Mouse (Mus musculus) intestine, embryonic 15.5 days (tissue): Measurements from ENCODE around the gene Fam243. TPM values are rescaled to one million over a fixed set of nuclear protein-coding genes. Genes with fewer than 3 reads are reported as not detected.

ENCODE experiments used
- ATAC-seq: fragments of 200-750 bp; cut with Nextera tagmentation; 2 replicates; pipeline ENCODE4 v1.8.0; 2017; ENCODE audit warnings: moderate TSS enrichment, moderate library complexity
- H3K27ac ChIP-seq: fragments of 300-500 bp; sonication (generic); 2 replicates; pipeline ENCODE4 v1.5.1; 2015; ENCODE audit warnings: mild to moderate bottlenecking, inconsistent platforms
- H3K27me3 ChIP-seq: fragments of 300-500 bp; sonication (generic); replicated peaks from 2 replicates; pipeline ENCODE4 v1.6.1; 2015; ENCODE audit warnings: inconsistent platforms
- H3K36me3 ChIP-seq: fragments of 300-500 bp; sonication (generic); 2 replicates; pipeline ENCODE4 v1.6.1; 2015; ENCODE audit warnings: inconsistent platforms
- H3K4me1 ChIP-seq: fragments of 300-500 bp; sonication (generic); replicated peaks from 2 replicates; pipeline ENCODE4 v1.6.1; 2015; ENCODE audit warnings: inconsistent platforms
- H3K4me2 ChIP-seq: fragments of 300-500 bp; sonication (generic); replicated peaks from 2 replicates; pipeline ENCODE4 v1.6.1; 2015; ENCODE audit warnings: mild to moderate bottlenecking, inconsistent platforms
- H3K4me3 ChIP-seq: fragments of 300-500 bp; sonication (generic); replicated peaks from 2 replicates; pipeline ENCODE4 v1.5.1; 2015; ENCODE audit warnings: inconsistent platforms
- H3K9ac ChIP-seq: fragments of 300-500 bp; sonication (generic); 2 replicates; pipeline ENCODE4 v1.6.1; 2015; ENCODE audit warnings: inconsistent platforms
- H3K9me3 ChIP-seq: fragments of 300-500 bp; sonication (generic); 2 replicates; pipeline ENCODE4 v1.6.1; 2016; ENCODE audit warnings: inconsistent platforms
- WGBS: fragments of 180-500 bp; shearing (Covaris S2); methylation state at CpG from one replicate; pipeline ENCODE4 v1.1.7; 2015; 5-methylcytosine and 5-hydroxymethylcytosine counted together
- polyA plus RNA-seq: library from polyadenylated mRNA; unstranded; fragments of >200 nt; fragmentation: Nextera tagmentation; extraction: Ambion mirVana; gene quantifications from 2 replicates; pipeline ENCODE4 v1.2.1, GENCODE M21; 2015

Gene Fam243
- polyA plus RNA-seq, 1 experiment from 2014 or later = not detected

- Histone ChIP-seq H3K4me3 (no peak overlapping the region), H3K9ac (no peak overlapping the region), H3K27ac (no peak overlapping the region), H3K27me3 (no peaks in the 10 kb centered on the region), H3K9me3 (no peaks in the 10 kb centered on the region), H3K36me3 (no peaks in the 10 kb centered on the region), H3K4me1 (0 out of 2 replicates have a peak, but pooled peaks cover 3% of the 10 kb centered on the region), H3K4me2 (no peak overlapping the region)
- 77% methylated on average over 13 of the region's 13 CpGs for WGBS
- peak; percentile 61 for ATAC-seq
These were observed 25.2 kb upstream of the Fam243 start for GRCm38 (mm10) chr16:92346297-92346916.

DNA sequence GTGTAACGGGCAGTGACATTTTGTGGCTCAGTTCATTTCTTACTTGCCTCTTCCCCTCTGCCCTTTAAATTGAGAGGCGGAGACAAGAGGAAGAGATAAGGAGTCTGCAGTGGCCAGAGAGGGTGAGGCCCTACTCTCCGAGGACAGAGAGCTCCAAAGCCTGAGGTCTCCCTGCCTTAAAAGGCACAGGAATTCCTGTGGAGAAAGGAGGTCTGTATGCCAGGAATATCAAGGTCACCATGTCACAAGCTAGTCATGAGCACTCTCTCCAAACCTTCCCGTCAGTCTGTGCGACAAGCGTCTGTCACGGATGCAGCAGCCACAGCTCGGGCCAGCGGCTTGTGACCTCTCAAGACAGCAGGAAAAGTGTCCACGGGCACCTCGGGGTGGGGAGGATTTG is 23.9 kb upstream of the Fam243 start:
- no peaks in the 10 kb centered on the region for H3K27me3 ChIP-seq
- H3K4me3 ChIP-seq = no peak overlapping the region
- H3K27ac ChIP-seq = no peak overlapping the region
- no peaks in the 10 kb centered on the region for H3K36me3 ChIP-seq
- H3K9ac ChIP-seq = no peak overlapping the region
- 54% methylated on average over 11 of the region's 11 CpGs for WGBS
- no peak overlapping the region for H3K4me2 ChIP-seq
- no peaks in the 10 kb centered on the region for H3K9me3 ChIP-seq
- H3K4me1 ChIP-seq = 0 out of 2 replicates have a peak, but pooled peaks cover 3% of the 10 kb centered on the region
- ATAC-seq = no peak

- Histone ChIP-seq H3K4me2 (peak overlapping the region; percentile 57), H3K9ac (peak overlapping the region; percentile 11; the same call in 1 of the 2 replicates), H3K9me3 (no peaks in the 10 kb centered on the region), H3K4me3 (peak overlapping the region; percentile 16), H3K27me3 (no peaks in the 10 kb centered on the region), H3K27ac (no peak overlapping the region), H3K36me3 (no peaks in the 10 kb centered on the region), H3K4me1 (0 out of 2 replicates have a peak, but pooled peaks cover 3% of the 10 kb centered on the region)
- ATAC-seq = peak; percentile 75
- 25% methylated on average over 27 of the region's 27 CpGs for WGBS
These were observed 19.6 kb upstream of the Fam243 start for GRCm38 (mm10) chr16:92340612-92341511.

DNA sequence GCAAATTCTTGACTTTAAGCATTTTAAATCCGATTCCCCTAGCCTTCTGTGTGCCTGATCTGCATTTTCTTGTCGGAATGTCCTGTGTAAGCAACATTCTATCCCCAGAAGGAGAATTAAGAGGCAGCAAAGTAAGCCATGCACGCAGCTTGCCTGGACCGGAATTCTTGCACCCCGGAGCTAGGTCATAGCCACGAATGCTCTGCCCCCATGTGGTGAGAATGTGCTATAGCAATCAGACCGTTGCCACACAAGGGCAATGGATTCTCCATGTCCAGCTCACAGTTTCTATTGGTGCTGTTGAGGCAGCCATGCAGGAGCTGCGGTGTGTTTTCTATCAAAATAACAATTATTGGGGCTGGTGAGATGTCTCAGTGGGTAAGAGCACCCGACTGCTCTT is 15.0 kb upstream of the Fam243 start:
- Histone ChIP-seq H3K4me3 (no peak overlapping the region), H3K4me1 (no peaks in the 10 kb centered on the region), H3K9me3 (no peaks in the 10 kb centered on the region), H3K27me3 (no peaks in the 10 kb centered on the region), H3K27ac (no peak overlapping the region), H3K36me3 (no peaks in the 10 kb centered on the region), H3K9ac (no peak overlapping the region), H3K4me2 (no peak overlapping the region; the same call in 1 of the 2 replicates)
- ATAC-seq = peak; percentile 60
- 3% methylated on average over 9 of the region's 9 CpGs for WGBS

DNA sequence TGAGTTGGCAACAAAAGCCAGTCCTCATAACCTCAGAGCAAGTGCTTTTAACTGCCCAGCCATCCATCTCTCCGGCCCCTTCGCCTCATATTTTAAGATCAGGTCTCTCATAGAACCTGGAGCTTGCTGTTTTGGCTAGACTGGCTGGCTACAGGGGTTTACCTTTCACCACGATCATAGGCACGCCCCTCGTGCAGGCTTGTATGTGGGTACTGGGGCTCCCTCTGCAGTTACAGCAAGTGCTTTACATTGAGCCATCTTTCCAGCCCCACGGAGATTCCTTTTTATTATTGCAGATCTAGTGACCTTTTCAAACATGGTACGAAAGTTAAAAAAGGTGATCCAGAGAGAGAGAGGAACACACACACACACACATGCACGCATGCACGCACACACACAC is 13.4 kb upstream of the Fam243 start:
- H3K36me3 ChIP-seq = no peaks in the 10 kb centered on the region
- H3K9ac ChIP-seq = no peak overlapping the region
- H3K27me3 ChIP-seq = no peaks in the 10 kb centered on the region
- no peaks in the 10 kb centered on the region for H3K9me3 ChIP-seq
- WGBS = 59% methylated on average over 9 of the region's 9 CpGs
- H3K27ac ChIP-seq = no peak overlapping the region
- H3K4me1 ChIP-seq = no peaks in the 10 kb centered on the region
- ATAC-seq = no peak
- no peak overlapping the region for H3K4me3 ChIP-seq
- H3K4me2 ChIP-seq = 0 out of 2 replicates have a peak overlapping the region, but pooled peaks have one; percentile 7

DNA sequence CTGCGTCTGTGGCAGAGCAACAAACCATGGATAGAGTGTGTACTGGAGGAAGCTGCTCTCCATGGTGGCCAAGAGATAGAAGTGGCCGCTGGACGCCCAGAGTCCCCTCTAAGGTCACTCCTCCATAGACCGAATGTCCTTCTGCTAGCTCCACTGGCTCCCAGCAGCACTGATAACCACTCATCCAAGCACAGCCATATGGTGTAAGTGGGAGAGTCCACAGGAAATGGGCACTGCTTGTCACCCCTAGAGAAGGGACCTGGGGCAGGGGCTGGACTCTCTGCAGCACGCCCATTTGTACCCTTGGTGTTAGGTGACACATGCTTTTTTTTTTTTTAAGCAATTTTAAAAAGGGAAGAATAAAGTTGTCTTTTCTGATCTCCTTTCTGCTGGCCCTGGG is 9.7 kb upstream of the Fam243 start:
- H3K4me2 ChIP-seq = no peak overlapping the region
- H3K4me1 ChIP-seq = no peaks in the 10 kb centered on the region
- no peaks in the 10 kb centered on the region for H3K27me3 ChIP-seq
- no peak for ATAC-seq
- WGBS = 80% methylated on average over 5 of the region's 5 CpGs
- no peaks in the 10 kb centered on the region for H3K36me3 ChIP-seq
- no peaks in the 10 kb centered on the region for H3K9me3 ChIP-seq
- H3K27ac ChIP-seq = no peak overlapping the region
- no peak overlapping the region for H3K9ac ChIP-seq
- no peak overlapping the region for H3K4me3 ChIP-seq

DNA sequence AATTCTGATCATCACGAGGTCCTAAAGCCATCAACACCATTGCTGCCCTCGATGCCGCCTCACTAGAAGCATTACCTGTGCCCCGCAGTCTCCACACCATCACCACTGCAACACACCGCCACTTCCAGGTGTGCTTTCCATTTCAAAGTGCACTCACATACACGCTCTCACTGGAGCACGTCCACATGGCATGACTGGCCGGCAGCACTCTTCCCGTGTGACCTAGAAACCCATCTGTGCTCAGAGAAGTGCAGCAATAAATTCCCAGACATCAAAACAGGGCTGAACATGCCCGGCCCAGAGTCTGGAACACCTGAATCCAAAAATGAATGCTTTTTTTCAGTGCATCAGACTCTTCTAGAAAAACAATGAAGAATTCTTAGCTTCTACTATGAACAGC is 6.7 kb upstream of the Fam243 start:
- no peak for ATAC-seq
- no peak overlapping the region for H3K9ac ChIP-seq
- no peaks in the 10 kb centered on the region for H3K27me3 ChIP-seq
- H3K27ac ChIP-seq = no peak overlapping the region
- no peaks in the 10 kb centered on the region for H3K9me3 ChIP-seq
- no peak overlapping the region for H3K4me2 ChIP-seq
- H3K4me3 ChIP-seq = no peak overlapping the region
- H3K36me3 ChIP-seq = no peaks in the 10 kb centered on the region
- H3K4me1 ChIP-seq = 0 out of 2 replicates have a peak, but pooled peaks cover 2% of the 10 kb centered on the region
- WGBS = 78% methylated on average over 10 of the region's 10 CpGs

GRCm38 (mm10) chr16:92325062-92325406 is 3.8 kb upstream of the Fam243 start:
- Histone ChIP-seq H3K27ac (no peak overlapping the region), H3K4me2 (no peak overlapping the region), H3K27me3 (no peaks in the 10 kb centered on the region), H3K4me1 (0 out of 2 replicates have a peak, but pooled peaks cover 2% of the 10 kb centered on the region), H3K9me3 (no peaks in the 10 kb centered on the region), H3K36me3 (no peaks in the 10 kb centered on the region), H3K9ac (no peak overlapping the region), H3K4me3 (no peak overlapping the region)
- no peak for ATAC-seq
- 71% methylated on average over 1 of the region's 1 CpGs for WGBS

DNA sequence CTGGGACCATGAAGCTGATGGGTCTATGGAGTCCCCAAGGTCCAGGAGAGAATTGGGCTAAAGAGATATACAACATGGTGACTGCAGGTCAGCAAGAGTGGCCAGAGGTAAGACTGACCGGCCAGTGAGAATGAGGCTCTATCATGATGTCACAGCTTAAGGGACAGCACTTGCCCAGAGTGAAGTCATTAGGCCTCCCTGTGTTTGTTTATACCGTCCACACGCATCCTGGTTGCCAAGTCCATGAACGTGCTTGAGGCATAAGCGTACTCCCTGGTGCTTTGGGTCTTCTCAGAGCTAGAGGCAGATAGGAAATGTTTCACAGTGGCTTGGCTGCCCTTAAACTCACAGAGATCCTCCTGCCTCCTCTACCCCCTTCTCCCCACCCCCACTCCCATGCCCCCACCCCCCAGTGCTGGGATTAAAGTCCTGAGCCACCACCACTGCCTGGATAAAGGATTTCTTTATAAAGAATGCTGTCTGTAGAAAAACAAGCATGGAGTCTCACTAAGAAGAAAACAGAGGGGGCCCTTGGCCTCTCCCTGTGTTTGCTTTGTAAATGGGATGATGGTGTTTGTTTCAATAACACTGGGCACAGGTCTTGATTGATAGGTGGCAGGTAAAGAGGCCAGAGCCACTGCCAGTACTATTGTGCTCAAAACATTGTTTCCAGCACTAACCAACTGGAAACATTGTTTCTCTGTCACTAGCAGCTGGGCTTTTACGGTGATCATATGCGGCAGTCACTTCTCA is 3.2 kb upstream of the Fam243 start:
- H3K9me3 ChIP-seq = no peaks in the 10 kb centered on the region
- H3K36me3 ChIP-seq = no peaks in the 10 kb centered on the region
- 0 out of 2 replicates have a peak, but pooled peaks cover 2% of the 10 kb centered on the region for H3K4me1 ChIP-seq
- H3K4me2 ChIP-seq = no peak overlapping the region
- 57% methylated on average over 7 of the region's 7 CpGs for WGBS
- no peak overlapping the region for H3K27ac ChIP-seq
- H3K9ac ChIP-seq = no peak overlapping the region
- no peak overlapping the region for H3K4me3 ChIP-seq
- ATAC-seq = no peak
- no peaks in the 10 kb centered on the region for H3K27me3 ChIP-seq

DNA sequence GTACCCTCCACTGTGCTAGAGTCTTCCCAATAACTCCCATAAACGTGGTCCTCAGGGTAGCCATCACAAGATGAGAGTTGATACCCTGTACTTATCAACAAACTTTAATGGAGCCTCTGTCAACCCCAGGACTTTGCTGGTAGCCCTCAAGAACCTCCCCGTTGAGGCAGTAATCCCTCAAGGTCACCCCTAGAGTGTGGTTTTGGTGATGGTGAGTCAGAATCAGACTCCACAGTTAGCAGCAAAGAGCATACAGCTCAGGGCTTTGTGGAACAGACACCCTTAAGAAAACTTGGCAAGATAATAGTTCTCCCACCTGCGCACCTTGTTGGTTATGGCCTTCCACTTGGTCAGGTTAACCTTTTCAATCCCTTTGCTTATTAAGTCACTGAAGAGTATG is 880 bp downstream of the Fam243 start:
- no peak overlapping the region for H3K4me3 ChIP-seq
- H3K36me3 ChIP-seq = no peaks in the 10 kb centered on the region
- H3K4me2 ChIP-seq = no peak overlapping the region
- H3K27me3 ChIP-seq = no peaks in the 10 kb centered on the region
- H3K27ac ChIP-seq = no peak overlapping the region
- no peaks in the 10 kb centered on the region for H3K9me3 ChIP-seq
- H3K4me1 ChIP-seq = 0 out of 2 replicates have a peak, but pooled peaks cover 2% of the 10 kb centered on the region
- no peak overlapping the region for H3K9ac ChIP-seq
- WGBS = 85% methylated on average over 3 of the region's 3 CpGs
- no peak for ATAC-seq

- Histone ChIP-seq H3K4me1 (0 out of 2 replicates have a peak, but pooled peaks cover 3% of the 10 kb centered on the region), H3K4me2 (no peak overlapping the region), H3K27ac (no peak overlapping the region), H3K4me3 (no peak overlapping the region), H3K27me3 (no peaks in the 10 kb centered on the region), H3K36me3 (no peaks in the 10 kb centered on the region), H3K9ac (no peak overlapping the region), H3K9me3 (no peaks in the 10 kb centered on the region)
- no peak for ATAC-seq
- WGBS = 64% methylated on average over 20 of the region's 20 CpGs
These were observed 1.7 kb downstream of the Fam243 start for GRCm38 (mm10) chr16:92319353-92320109.
